Mouse (Mus musculus) hindbrain, embryonic 10.5 days (tissue): ENCODE results near the gene Polr2i. TPM values are rescaled to one million over a fixed set of nuclear protein-coding genes. Genes with fewer than 3 reads are reported as not detected.

ENCODE experiments used
- DNase-seq: peaks from one replicate; pipeline ENCODE4 v3.0.0-alpha.2; 2017; ENCODE audit warnings: low spot score
- H3K27ac ChIP-seq: fragments of 300-500 bp; sonication (generic); 2 replicates; pipeline ENCODE4 v1.5.1; 2016; ENCODE audit warnings: mild to moderate bottlenecking, moderate library complexity
- H3K27me3 ChIP-seq: fragments of 300-500 bp; sonication (generic); 2 replicates; pipeline ENCODE4 v1.6.1; 2016; ENCODE audit warnings: mild to moderate bottlenecking; ENCODE audit not compliant: poor library complexity, insufficient read depth, severe bottlenecking
- H3K36me3 ChIP-seq: fragments of 300-500 bp; sonication (generic); 2 replicates; pipeline ENCODE4 v1.6.1; 2016; ENCODE audit warnings: mild to moderate bottlenecking, moderate library complexity
- H3K4me1 ChIP-seq: fragments of 300-500 bp; sonication (generic); replicated peaks from 2 replicates; pipeline ENCODE4 v1.6.1; 2016; ENCODE audit warnings: mild to moderate bottlenecking
- H3K4me3 ChIP-seq: fragments of 300-500 bp; sonication (generic); 2 replicates; pipeline ENCODE4 v1.5.1; 2016; ENCODE audit warnings: mild to moderate bottlenecking, moderate library complexity
- H3K9me3 ChIP-seq: fragments of 300-500 bp; sonication (generic); 2 replicates; pipeline ENCODE4 v1.6.1; 2016; ENCODE audit warnings: mild to moderate bottlenecking, moderate library complexity
- WGBS: fragments of 180-500 bp; shearing (Covaris S2); methylation state at CpG from one replicate; pipeline ENCODE4 v1.1.7; 2016; 5-methylcytosine and 5-hydroxymethylcytosine counted together
- polyA plus RNA-seq: library from polyadenylated mRNA; unstranded; fragments of >200 nt; fragmentation: Nextera tagmentation; extraction: Ambion mirVana; gene quantifications from 2 replicates; pipeline ENCODE4 v1.2.1, GENCODE M21; 2016

Polr2i gene
- polyA plus RNA-seq, 1 experiment from 2014 or later: 177 TPM

- Histone ChIP-seq H3K27ac (peak overlapping the region; percentile 91), H3K27me3 (no peaks in the 10 kb centered on the region), H3K4me1 (peaks cover 26% of the 10 kb centered on the region), H3K4me3 (peak overlapping the region; percentile 87), H3K9me3 (no peaks in the 10 kb centered on the region), H3K36me3 (no peaks in the 10 kb centered on the region)
- WGBS: under 1% methylated on average over 20 of the region's 20 CpGs
- DNase-seq: peak; percentile 83
Observed at GRCm38 (mm10) chr7:30280670-30281138, 49.0 kb downstream of the Polr2i start.

GRCm38 (mm10) chr7:30281522-30281921 is 49.8 kb downstream of the Polr2i start:
- H3K27me3 ChIP-seq: no peaks in the 10 kb centered on the region
- 81% methylated on average over 4 of the region's 4 CpGs for WGBS
- peaks cover 26% of the 10 kb centered on the region for H3K4me1 ChIP-seq
- H3K36me3 ChIP-seq: no peaks in the 10 kb centered on the region
- no peak for DNase-seq
- H3K4me3 ChIP-seq: peak overlapping the region; percentile 87; the same call in 1 of the 2 replicates
- no peaks in the 10 kb centered on the region for H3K9me3 ChIP-seq
- H3K27ac ChIP-seq: no peak overlapping the region

- DNase-seq: no peak
- no peaks in the 10 kb centered on the region for H3K9me3 ChIP-seq
- H3K36me3 ChIP-seq: no peaks in the 10 kb centered on the region
- peaks cover 31% of the 10 kb centered on the region for H3K4me1 ChIP-seq
- no peak overlapping the region for H3K27ac ChIP-seq
- 84% methylated on average over 7 of the region's 7 CpGs for WGBS
- no peak overlapping the region for H3K4me3 ChIP-seq
- H3K27me3 ChIP-seq: no peaks in the 10 kb centered on the region
Observed at GRCm38 (mm10) chr7:30282740-30283139, 51.0 kb downstream of the Polr2i start.

Other genes with a start within 250 kb of the Polr2i start
- gene Zfp568, start 248.0 kb upstream of the Polr2i start, polyA plus RNA-seq: 18.0 and 27.0 TPM in 2 replicates
- 3.9 and 5.0 TPM in 2 replicates for gene Zfp14, start 180.6 kb upstream of the Polr2i start, polyA plus RNA-seq
- gene Zfp82, start 159.0 kb upstream of the Polr2i start, polyA plus RNA-seq: 6.9 and 8.2 TPM in 2 replicates
- 1.6 and 1.9 TPM in 2 replicates for gene Gm26920, start 141.5 kb upstream of the Polr2i start, polyA plus RNA-seq
- 14.5 and 14.9 TPM in 2 replicates for gene Zfp566, start 141.4 kb upstream of the Polr2i start, polyA plus RNA-seq
- 93.1 and 122 TPM in 2 replicates for gene Zfp260, start 137.2 kb upstream of the Polr2i start, polyA plus RNA-seq
- 9.8 and 11.2 TPM in 2 replicates for gene Zfp382, start 110.0 kb upstream of the Polr2i start, polyA plus RNA-seq
- gene Zfp146, start 62.2 kb upstream of the Polr2i start, polyA plus RNA-seq: 10.5 and 17.2 TPM in 2 replicates
- 3.8 and 8.2 TPM in 2 replicates for gene Cox7a1, start 47.8 kb upstream of the Polr2i start, polyA plus RNA-seq
- 65.1 and 72.5 TPM in 2 replicates for gene Capns1, start 33.1 kb upstream of the Polr2i start, polyA plus RNA-seq
- gene Tbcb, start 324 bp downstream of the Polr2i start, polyA plus RNA-seq: 276 and 312 TPM in 2 replicates
- not detected in 2 replicates for gene Ovol3, start 3.8 kb downstream of the Polr2i start, polyA plus RNA-seq
- 0.25 and 0.50 TPM in 2 replicates for gene Thap8, start 48.1 kb downstream of the Polr2i start, polyA plus RNA-seq
- 16.6 and 19.8 TPM in 2 replicates for gene Wdr62, start 48.5 kb downstream of the Polr2i start, polyA plus RNA-seq
- gene Clip3, start 59.8 kb downstream of the Polr2i start, polyA plus RNA-seq: 53.4 and 82.3 TPM in 2 replicates
- gene Alkbh6, start 76.8 kb downstream of the Polr2i start, polyA plus RNA-seq: 93.6 and 117 TPM in 2 replicates
- 26.8 and 28.1 TPM in 2 replicates for gene Syne4, start 82.9 kb downstream of the Polr2i start, polyA plus RNA-seq
- gene E130208F15Rik, start 89.8 kb downstream of the Polr2i start, polyA plus RNA-seq: 1.6 and 3.7 TPM in 2 replicates
- 19.6 and 23.1 TPM in 2 replicates for gene Sdhaf1, start 91.9 kb downstream of the Polr2i start, polyA plus RNA-seq
- 5.5 and 7.8 TPM in 2 replicates for gene Lrfn3, start 130.8 kb downstream of the Polr2i start, polyA plus RNA-seq
- gene Tyrobp, start 181.8 kb downstream of the Polr2i start, polyA plus RNA-seq: 16.9 and 27.9 TPM in 2 replicates
- gene Hcst, start 187.9 kb downstream of the Polr2i start, polyA plus RNA-seq: 0.55 and 0.57 TPM in 2 replicates
- gene Nfkbid, start 189.8 kb downstream of the Polr2i start, polyA plus RNA-seq: 1.5 and 1.7 TPM in 2 replicates
- 69.7 and 184 TPM in 2 replicates for gene Aplp1, start 213.6 kb downstream of the Polr2i start, polyA plus RNA-seq
- gene Kirrel2, start 225.7 kb downstream of the Polr2i start, polyA plus RNA-seq: 11.8 and 35.0 TPM in 2 replicates
- 1.7 and 4.2 TPM in 2 replicates for gene Nphs1, start 226.4 kb downstream of the Polr2i start, polyA plus RNA-seq